Mouse (Mus musculus): ENCODE measurements around the gene Wbp2. TPM values are rescaled to one million over a fixed set of nuclear protein-coding genes. Genes with fewer than 3 reads are reported as not detected.
A peak's percentile ranks its signal among the peaks of the same experiment; 100 is the strongest.

The Wbp2 gene
- polyA plus RNA-seq (2015; fragmentation: Nextera tagmentation; extraction: Ambion mirVana), result 136 and 153 TPM in 2 replicates

DNA sequence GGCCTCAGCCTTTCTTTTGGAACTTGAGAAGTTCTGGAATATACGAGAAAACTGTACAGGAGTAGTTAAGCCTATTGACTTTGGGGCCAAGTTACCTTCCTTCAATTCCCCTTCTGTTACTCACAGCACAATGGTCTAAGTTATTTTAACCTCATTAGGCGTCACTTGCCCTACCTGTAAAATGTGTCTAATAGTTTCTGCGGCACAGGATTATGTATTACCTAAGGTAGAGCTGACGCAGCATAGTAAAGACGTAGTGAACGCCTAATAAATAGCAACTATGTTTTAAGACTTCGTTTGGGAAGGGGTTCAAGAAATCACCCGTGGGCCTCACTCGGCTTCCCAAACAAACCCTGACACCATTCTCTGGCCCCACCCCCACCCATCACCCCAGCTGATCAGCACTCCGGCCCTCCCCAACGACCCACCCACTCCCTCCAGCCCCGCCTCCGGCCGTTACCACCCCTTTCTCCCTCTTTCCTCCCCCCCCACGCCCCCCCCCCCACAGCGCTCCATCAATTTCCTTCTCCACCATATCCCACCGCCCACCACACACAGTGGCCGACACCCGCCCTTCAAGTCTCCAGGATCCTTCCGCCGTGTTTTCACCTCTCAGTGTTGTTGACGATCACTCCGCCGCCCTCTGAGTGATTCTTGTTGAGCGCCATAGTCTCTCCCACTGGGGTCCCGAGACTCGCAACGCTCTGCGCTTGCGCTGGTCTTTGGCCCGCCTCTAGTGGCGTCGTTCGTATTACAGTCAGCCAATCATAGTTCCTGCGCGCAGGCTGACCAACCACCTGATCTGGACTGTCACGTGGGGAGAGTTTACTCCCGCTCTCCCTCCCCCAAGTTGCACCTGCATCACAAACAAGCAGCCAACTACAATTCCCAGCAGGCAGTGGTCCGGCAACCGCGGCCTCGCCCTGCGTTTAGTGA, at the start of gene Wbp2:
TSS of gene Wbp2 (minus strand) at position 738 of the 936 bp plus-strand sequence.
- Histone ChIP-seq H3K27me3 (no peaks in the 10 kb centered on the region), H3K4me1 (replicated peaks) (peaks cover 18% of the 10 kb centered on the region), H3K4me2 (peak within 1 kb of the TSS; percentile 56), H3K36me3 (peaks cover 29% of the 10 kb centered on the region), H3K27ac (replicated peaks) (peak within 1 kb of the TSS; percentile 81), H3K4me3 (peak within 1 kb of the TSS; percentile 49), H3K9me3 (no peaks in the 10 kb centered on the region), H3K9ac (peak within 1 kb of the TSS; percentile 64)
- ATAC-seq (ENCODE audit: low read depth), result peak; percentile 96
- WGBS, result 5% methylated on average over 36 of the region's 43 CpGs

DNA sequence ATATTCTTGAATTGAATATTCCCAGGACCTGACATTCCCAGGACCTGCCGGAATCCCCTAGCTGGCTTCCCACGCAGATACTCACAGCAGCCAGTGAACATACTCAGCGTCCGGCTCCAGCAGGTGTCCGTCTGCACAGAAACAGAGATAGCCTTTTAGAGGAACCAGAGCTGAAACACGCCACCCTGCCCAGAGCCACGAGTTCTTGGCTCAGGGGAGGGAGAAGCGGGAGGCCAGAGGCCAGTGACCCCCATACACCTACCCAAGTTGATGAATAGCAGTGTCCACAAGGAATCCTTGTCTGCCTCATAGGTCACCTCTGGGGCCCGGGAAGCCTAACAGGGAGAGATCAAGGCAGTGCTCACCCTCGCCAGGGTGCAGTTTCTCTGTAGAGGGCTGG, 47.4 kb upstream of the Wbp2 start:
- H3K27ac ChIP-seq (replicated peaks), result no peak overlapping the region
- H3K4me1 ChIP-seq (replicated peaks), result peaks cover 39% of the 10 kb centered on the region
- H3K27me3 ChIP-seq, result no peaks in the 10 kb centered on the region
- no peak for ATAC-seq (ENCODE audit: low read depth)
- H3K9me3 ChIP-seq, result no peaks in the 10 kb centered on the region
- H3K4me3 ChIP-seq, result no peak overlapping the region
- H3K4me2 ChIP-seq, result no peak overlapping the region
- peaks cover 45% of the 10 kb centered on the region for H3K36me3 ChIP-seq
- H3K9ac ChIP-seq, result no peak overlapping the region
- 85% methylated on average over 10 of the region's 10 CpGs for WGBS

DNA sequence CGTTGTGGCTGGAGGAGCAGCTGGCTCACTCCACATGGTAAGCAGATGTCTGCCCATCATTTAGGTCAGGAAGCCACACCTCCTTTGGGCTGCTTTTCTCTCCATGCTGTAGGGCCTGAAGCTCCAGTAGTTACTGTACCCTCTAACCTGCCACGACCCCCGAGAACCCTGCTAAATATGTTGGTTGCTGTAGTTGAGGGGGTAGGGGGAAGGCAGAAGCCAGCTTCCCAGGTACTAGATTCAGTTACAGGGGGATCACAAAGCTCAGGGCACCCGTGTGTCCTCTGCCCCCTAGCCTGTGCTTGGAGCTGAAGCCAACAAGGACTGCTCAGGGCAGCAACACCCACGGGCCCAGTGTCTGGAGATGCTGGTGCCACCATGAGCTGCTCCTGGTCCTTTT, 46.7 kb upstream of the Wbp2 start:
- no peak overlapping the region for H3K27ac ChIP-seq (replicated peaks)
- H3K27me3 ChIP-seq, result no peaks in the 10 kb centered on the region
- H3K9me3 ChIP-seq, result no peaks in the 10 kb centered on the region
- no peak overlapping the region for H3K4me2 ChIP-seq
- no peak overlapping the region for H3K4me3 ChIP-seq
- 0 out of 2 replicates have a peak overlapping the region, but pooled peaks have one; percentile 28 for H3K9ac ChIP-seq
- ATAC-seq (ENCODE audit: low read depth), result no peak
- peaks cover 38% of the 10 kb centered on the region for H3K4me1 ChIP-seq (replicated peaks)
- 76% methylated on average over 5 of the region's 5 CpGs for WGBS
- H3K36me3 ChIP-seq, result peaks cover 45% of the 10 kb centered on the region

DNA sequence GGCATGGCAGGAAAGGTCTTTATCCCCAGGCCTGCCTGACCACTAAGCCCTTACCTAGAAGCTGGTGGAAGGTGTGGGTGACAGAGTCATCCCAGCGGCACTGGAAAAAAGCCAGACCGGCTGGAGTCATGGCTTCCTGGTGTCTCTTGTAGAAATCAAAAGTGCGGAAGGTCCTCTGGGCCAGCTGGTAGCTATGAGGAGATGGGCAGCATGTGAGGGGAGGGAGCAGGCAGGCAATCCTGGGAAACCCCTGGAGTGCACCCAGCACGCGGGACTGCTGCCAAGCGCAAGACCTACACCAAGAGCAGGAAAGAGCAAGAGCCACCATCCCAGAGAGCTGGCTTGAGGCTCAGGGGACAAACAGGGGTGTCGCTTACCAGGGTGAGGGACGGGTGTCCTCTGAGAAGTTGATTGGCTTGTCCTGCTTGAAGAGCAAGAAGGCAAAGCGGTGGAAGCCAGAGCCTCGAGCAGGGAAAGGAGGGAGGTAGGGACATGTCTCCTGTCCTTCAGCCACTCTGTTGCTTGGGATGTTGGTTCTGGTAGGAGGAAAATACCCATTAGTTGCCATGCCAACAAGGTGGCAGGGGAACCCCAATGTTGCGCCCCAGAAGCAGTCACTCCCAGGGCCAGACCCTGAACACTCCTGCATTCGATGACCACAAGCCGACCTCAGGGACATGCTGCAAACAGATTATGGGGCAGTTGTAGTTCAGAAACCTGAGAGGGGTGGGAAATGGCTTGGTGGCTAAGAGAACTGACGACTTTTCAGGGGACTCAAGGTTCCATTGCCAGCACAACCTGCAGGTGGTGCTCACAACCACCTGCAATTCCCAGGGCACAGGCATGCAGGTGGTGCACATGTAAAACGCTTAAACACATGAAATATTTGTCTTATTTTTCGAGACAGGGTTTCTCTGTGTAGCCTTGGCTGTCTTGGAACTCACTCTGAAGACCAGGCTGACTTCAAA, 45.9 kb upstream of the Wbp2 start:
- ATAC-seq (ENCODE audit: low read depth), result no peak
- WGBS, result 85% methylated on average over 16 of the region's 16 CpGs
- no peak overlapping the region for H3K27ac ChIP-seq (replicated peaks)

DNA sequence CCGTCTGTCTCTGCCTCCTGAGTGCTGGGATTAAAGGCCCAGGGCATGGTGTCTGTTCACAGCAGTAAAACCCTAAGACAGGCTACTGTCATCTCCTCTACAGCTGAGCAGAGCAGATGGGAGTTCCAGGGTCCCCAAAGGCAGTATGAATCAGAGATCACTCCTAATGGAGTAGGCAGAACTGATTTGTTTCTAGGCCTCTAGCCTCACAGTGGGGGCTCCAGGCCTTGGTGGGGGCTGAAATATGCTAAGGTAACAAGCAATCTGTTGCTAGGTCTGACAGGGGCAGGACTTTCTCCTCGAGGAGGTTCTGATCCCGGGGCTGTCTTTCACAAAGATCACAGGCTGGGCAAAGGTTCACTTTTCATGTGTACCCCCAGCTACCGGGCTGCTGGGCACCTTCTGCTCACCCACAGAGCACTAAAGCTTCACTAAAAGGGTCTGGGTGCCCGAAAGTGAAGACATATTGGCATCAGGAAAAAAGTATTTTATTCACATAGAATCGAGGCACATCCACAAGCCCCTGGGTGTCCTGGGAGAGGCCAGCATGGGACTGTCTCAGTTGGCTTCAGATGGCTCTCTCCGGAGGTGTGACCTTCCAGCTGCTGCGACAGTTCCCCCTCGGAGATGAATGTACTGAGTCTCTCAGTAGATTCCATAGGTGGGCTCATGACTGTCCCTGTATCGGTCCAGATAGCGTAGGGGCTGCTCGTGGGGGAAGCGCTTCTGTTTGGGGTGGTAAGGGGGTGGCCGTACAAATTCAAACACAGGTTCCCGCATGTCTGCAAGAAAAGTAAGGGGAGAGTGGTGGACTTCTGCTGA, 44.8 kb upstream of the Wbp2 start:
- WGBS, result 84% methylated on average over 15 of the region's 15 CpGs
- H3K4me1 ChIP-seq (replicated peaks), result peaks cover 41% of the 10 kb centered on the region
- peak overlapping the region; percentile 61 for H3K4me2 ChIP-seq
- ATAC-seq (ENCODE audit: low read depth), result no peak
- H3K4me3 ChIP-seq, result peak overlapping the region; percentile 50
- no peaks in the 10 kb centered on the region for H3K9me3 ChIP-seq
- peak overlapping the region; percentile 81 for H3K9ac ChIP-seq
- no peaks in the 10 kb centered on the region for H3K27me3 ChIP-seq
- H3K36me3 ChIP-seq, result peaks cover 45% of the 10 kb centered on the region
- peak overlapping the region; percentile 91 for H3K27ac ChIP-seq (replicated peaks)

More for the DNA sequence above, 45.9 kb upstream of the Wbp2 start:
- peaks cover 45% of the 10 kb centered on the region for H3K36me3 ChIP-seq
- no peak overlapping the region for H3K4me2 ChIP-seq
- no peak overlapping the region for H3K4me3 ChIP-seq
- no peaks in the 10 kb centered on the region for H3K27me3 ChIP-seq
- H3K9me3 ChIP-seq, result no peaks in the 10 kb centered on the region
- H3K9ac ChIP-seq, result no peak overlapping the region
- peaks cover 38% of the 10 kb centered on the region for H3K4me1 ChIP-seq (replicated peaks)

DNA sequence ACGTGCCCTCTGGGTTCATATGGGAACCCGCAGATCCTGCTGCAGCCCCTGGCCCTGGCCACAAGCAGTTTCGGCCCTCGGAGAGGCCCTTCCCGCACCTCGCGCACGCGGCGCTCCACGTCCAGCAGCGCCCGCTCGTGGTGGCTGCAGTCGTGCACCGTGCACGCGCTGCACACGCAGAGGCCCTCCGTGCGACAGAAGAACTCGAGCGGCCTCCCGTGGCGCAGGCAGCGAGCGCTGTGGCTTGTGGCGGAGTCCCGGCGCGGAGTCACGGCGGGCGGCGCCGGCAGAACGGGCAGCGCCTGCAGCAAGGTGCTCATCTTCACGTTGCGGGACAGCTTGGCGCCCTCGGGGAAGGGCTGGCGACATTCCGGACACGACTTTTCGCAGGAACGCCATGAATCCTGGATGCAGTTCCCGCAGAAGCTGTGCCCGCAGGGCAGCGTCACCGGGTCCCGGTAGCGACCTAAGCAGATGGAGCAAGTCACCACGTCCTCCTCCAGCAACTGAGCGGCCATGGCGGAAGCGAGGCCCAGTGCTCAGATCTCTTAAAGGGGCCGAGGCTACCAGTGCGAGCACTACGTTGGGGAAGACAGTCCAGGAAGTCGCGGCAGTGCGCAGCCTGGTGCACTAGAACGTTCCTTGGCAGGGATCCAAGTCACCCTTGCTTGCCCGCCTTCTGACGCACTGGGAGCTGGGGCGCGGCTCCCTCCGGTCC, 43.9 kb upstream of the Wbp2 start, which contains the start of gene Trim65:
TSS of gene Trim65 (minus strand) at position 641 of the 718 bp plus-strand sequence.
- 1% methylated on average over 68 of the region's 69 CpGs for WGBS
- Histone ChIP-seq H3K4me3 (peak within 1 kb of the TSS; percentile 50), H3K9ac (peak within 1 kb of the TSS; percentile 81), H3K4me1 (replicated peaks) (peaks cover 41% of the 10 kb centered on the region), H3K36me3 (peaks cover 48% of the 10 kb centered on the region), H3K27me3 (no peaks in the 10 kb centered on the region), H3K27ac (replicated peaks) (peak within 1 kb of the TSS; percentile 91), H3K9me3 (no peaks in the 10 kb centered on the region), H3K4me2 (peak within 1 kb of the TSS; percentile 61)
- ATAC-seq (ENCODE audit: low read depth), result peak; percentile 89

DNA sequence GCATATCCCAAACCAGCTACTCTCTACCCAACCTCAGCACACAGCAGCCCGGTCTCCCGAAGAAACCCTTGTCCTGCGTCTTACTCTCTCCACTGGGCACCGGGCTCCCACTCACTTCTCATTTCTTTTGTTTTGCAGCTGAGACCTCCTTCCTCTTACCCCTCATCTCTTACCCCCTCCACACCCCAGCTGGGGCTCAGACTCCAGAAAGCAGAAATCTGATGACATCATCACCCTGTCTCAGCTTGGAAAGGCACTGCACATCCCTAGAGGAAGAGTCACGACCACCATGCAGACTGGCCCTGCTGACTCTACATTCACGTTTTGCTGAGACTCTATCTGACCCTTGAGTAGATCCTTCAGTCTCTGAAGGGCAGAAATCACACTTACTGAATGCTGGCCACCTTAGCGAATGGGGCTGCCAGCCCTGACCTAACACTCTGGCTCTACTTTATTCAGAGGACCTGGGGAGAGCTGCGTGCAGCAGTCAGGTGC, 43.2 kb upstream of the Wbp2 start:
- Histone ChIP-seq H3K36me3 (peaks cover 47% of the 10 kb centered on the region), H3K27me3 (no peaks in the 10 kb centered on the region), H3K27ac (replicated peaks) (peak overlapping the region; percentile 91), H3K9me3 (no peaks in the 10 kb centered on the region), H3K4me1 (replicated peaks) (peaks cover 41% of the 10 kb centered on the region), H3K4me2 (peak overlapping the region; percentile 61), H3K4me3 (peak overlapping the region; percentile 50), H3K9ac (peak overlapping the region; percentile 81)
- ATAC-seq (ENCODE audit: low read depth), result peak; percentile 19
- 29% methylated on average over 8 of the region's 8 CpGs for WGBS

DNA sequence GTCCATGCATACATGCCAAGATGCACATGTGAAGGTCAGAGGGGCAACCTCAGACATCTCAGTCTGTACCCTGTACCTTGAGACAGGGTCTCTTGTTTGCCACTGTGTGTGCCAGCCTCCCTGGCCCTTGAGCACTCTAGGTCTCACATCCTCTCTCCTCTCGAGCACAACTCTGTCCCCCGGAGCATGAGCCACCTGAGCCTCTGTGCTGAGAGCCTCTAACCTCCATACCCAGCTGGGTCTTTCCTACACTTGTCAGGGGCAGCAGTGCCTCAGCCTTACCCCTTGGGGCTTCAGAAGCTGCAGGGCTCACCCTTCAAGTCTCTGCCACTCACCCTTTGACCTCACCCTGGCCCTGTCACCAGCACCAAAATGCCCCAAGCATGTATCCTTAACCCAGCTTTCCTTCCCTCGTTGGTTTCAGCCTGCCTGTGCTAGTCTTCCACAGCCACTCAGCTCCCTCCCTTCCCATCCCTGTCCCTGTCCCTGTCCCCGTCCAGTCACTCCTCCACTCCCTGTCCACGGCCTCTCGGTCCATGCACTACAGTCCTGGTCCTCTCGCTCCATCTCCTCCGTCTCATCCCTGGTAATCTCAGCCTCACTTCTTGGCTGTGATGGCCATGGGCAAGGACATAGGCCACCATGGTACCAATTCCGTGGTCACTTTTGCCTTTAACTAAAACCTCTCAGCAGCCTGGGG, 42.4 kb upstream of the Wbp2 start:
- peak overlapping the region; percentile 81; the same call in 1 of the 2 replicates for H3K9ac ChIP-seq
- H3K9me3 ChIP-seq, result no peaks in the 10 kb centered on the region
- peaks cover 39% of the 10 kb centered on the region for H3K36me3 ChIP-seq
- H3K4me3 ChIP-seq, result peak overlapping the region; percentile 50; the same call in 1 of the 2 replicates
- H3K4me1 ChIP-seq (replicated peaks), result peaks cover 41% of the 10 kb centered on the region
- peak overlapping the region; percentile 61 for H3K4me2 ChIP-seq
- H3K27ac ChIP-seq (replicated peaks), result peak overlapping the region; percentile 91; the same call in 1 of the 2 replicates
- no peaks in the 10 kb centered on the region for H3K27me3 ChIP-seq
- ATAC-seq (ENCODE audit: low read depth), result no peak
- WGBS, result 73% methylated on average over 9 of the region's 9 CpGs

DNA sequence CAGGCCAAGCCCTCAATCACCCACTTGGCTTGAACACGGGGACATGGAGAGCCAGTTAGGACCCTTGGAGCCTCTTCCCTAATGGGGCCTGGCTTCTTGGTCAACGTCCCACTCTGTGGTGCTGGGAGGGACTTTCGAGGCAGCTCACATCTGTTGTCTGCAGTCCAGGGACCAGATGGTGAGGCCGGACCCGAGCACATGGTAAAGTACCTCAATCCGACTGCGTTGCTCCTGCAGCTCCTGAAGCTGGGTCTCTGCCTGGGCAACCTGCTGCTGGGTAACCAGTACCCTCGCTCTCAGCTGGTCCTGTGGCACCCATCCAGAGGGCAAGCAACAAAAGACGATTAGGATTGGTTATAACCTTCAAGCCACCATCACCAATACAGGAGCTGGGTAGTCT, 41.2 kb upstream of the Wbp2 start:
- WGBS, result 62% methylated on average over 9 of the region's 9 CpGs

More for the DNA sequence above, 41.2 kb upstream of the Wbp2 start:
- Histone ChIP-seq H3K9me3 (no peaks in the 10 kb centered on the region), H3K27me3 (no peaks in the 10 kb centered on the region), H3K4me3 (no peak overlapping the region), H3K4me2 (no peak overlapping the region), H3K36me3 (peaks cover 27% of the 10 kb centered on the region), H3K4me1 (replicated peaks) (peaks cover 41% of the 10 kb centered on the region), H3K9ac (0 out of 2 replicates have a peak overlapping the region, but pooled peaks have one; percentile 18), H3K27ac (replicated peaks) (no peak overlapping the region)
- ATAC-seq (ENCODE audit: low read depth), result no peak

Data from neural tube, embryonic 13.5 days (tissue).